Mouse (Mus musculus): ENCODE measurements around the gene Aqp8.
A peak's percentile ranks its signal among the peaks of the same experiment; 100 is the strongest.

Gene Aqp8

DNA sequence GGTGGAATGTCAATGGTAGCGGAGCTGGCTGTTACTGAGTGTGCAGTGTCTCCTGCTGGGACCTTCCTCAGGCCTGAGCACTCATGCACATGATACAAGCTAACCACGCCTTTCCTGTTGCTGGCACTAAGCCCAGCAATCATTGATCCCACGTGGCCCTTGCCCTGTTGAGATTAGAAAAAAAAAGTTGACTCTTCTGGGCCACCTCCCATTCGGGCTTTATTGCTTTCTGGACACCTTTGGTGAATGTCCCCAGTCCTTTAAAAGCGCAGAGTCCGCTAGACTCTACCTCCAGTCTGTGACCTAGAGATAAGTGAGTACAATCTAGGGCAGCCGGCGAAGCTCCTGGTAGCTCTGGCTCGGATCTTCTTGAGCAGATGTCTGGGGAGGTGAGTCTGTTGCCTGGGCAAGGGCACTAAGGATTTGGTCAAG, at the start of gene Aqp8:
Gene Aqp8 (plus strand): TSS at position 222 of the 432 bp plus-strand sequence.
- peak; percentile 94 for DNase-seq (ENCODE audit: low spot score)

DNA sequence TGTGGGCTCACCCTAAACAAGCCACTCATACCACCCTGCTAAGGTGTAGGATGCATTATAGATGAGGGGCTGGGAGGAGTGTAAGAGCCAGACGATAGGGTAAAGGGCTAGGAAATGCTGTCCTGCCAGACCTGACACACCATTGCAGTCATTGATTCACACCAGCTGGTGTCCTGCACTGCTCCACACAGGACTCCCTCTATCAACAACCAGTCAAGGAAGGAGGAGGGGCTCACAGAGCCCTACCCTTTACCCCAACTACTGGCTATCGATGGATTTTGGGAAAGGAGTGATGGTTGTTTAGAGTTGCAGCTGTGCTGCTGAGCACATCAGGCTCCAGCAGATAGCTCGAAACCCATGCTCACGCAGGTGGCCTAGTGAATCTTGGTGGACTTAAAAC, 45.3 kb upstream of the Aqp8 start:
- no peak for DNase-seq (ENCODE audit: low spot score)

DNA sequence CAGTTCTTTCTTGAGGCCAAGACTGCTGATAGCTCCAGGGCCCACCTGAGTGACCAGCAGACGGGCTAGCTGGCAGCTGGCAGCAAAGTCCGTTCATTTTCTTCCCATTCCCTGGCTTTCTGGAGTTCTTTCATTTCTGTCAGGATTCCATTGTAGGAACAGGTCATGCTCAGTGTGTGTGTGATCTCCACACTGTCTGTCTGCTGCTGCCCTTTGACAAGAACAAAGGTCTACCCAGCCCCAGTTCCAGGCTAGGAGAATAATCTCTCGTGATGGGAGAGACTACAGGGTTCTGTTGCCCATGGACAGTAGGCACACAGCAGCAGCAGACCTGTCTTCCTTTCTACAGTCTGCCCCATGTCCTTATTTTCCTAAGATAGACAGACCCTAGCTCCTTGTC, 44.4 kb upstream of the Aqp8 start:
- no peak for DNase-seq (ENCODE audit: low spot score)

DNA sequence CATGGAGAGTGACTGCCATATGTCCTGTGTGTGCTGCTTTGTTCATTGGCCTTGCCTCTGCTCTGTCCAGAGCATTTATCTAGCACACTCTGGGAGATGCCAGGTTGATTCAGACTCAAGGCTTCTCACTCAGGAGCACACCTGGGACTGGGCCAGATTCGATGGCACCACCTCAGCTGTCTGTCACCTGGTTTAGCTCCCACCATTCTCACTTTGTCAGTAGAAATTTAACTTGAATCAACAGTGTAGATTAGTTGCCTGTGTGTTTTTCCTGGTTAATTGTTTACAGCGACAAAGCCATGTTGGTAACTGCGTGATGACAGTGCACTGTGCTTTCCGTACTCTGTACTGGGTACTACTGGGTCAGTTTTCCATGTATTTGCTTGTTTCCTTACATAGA, 42.1 kb upstream of the Aqp8 start:
- DNase-seq (ENCODE audit: low spot score) = no peak

DNA sequence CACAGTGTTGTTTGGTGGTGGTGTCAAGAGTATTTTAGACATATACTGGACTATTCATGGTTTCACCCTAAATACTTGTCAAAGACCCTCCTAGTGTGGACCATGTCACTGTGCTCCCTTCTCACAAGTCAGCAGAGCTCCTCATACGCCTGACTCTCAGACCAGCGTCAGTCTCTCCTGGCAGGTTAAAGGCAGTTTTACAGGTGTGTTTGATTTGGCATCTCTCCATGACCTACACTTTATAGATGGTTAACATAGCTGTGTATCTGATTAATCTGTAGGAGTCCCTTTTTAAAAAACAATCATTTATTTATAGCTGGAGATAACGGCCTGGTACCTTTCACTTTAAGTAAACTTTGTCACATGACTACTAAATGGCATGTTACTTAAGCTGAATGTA, 40.1 kb upstream of the Aqp8 start:
- DNase-seq (ENCODE audit: low spot score) = no peak

DNA sequence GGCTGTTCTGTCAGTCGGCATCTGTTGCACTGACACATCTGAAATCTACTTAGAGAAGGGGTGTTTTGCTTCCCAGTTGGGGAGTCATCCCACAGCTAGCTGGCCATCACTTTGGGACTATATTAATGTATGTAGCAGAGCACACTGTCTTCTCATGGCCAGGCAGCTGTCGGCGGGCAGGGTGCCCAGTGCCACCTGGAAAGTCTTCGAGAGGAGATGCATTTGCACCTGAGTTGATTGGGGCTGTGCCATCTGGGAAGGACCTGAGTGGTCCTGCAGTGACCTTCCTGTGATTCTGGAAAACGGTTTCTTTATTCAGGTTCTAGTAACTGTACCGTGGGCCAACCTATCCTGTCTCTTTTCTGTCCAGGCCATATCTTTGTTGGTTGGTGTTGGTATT, 37.8 kb upstream of the Aqp8 start:
- DNase-seq (ENCODE audit: low spot score) = no peak

DNA sequence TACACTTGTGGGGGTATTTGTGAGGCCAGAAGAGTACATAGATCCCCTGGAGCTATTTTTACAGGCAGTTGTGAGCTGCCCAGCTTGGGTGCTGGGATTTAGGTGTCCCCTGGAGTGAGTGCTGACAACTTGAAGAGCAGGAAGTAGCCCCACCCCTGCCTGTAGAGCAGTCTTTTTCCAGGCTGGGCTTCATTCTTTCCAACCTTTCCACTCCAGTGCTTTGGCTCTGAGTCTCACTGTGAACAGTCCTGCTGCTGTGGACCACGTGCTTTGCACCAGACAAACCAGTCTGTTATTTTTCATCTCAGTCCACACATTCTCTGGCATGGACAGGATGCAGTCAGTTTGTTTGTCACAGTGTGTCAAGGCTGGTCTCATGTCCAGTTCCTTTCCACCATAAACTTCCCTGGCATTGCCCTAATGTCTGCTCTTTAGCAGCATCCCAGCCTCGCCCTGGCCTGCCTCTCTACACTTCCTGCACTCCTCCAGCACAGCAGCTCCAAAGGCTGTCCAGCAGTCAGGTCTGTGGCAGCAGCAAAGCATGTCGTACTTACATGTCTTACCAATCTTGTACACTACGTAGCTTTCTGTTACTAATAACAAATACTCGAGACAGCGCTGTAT, 36.8 kb upstream of the Aqp8 start:
- DNase-seq (ENCODE audit: low spot score) = no peak

DNA sequence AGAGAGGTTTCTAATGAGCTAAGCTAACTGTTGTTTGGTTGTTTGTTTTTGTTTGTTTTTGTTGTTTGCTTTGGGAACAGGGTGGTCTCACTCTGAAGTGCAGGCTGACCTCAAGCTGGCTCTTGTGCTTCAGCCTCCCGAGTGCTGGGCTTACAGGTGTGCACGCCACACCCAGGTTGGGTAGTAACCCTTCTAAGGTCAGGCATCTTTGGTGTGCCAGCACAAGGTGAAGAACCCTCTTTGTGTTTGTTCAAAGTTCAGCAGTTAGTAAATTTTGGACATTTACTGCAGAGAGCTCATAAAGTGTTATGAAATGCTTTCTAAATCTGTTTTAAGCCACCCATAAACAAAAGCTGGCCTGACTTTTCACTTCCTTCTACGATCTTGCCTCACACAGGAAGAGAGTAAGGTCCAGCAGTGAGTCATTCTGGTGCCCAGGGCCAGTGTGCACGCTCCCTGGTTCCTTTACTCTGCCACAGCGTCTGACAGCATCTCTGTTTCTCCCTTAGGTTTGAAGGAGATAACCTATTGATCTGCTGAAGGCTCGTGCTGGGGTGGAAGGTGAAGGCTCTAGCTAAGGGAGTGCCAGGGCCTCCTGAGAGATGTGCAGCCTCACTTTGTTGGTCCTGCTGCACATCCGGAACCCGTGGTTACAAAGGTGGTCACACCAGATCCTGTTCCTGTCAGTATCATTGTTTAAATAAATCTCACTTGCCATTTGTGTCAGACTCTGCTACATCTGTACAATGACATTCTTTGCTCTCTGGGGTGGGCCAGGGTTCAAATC, 32.3 kb upstream of the Aqp8 start:
- DNase-seq (ENCODE audit: low spot score) = no peak

DNA sequence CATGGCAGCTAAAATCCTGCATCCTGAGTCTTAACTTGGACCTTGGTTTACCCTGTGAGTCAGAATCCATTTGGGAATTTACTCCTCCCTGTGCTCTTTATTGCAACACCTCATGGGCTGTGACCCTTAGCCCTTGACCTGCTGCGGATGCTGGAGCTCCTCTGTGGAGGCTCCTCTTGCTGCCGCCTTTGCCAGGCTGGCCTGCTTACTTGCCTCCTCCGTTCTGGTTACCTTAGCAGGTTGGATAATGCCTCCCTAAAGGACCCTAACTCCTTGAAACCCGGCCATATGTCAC, 31.7 kb upstream of the Aqp8 start:
- DNase-seq (ENCODE audit: low spot score) = no peak

DNA sequence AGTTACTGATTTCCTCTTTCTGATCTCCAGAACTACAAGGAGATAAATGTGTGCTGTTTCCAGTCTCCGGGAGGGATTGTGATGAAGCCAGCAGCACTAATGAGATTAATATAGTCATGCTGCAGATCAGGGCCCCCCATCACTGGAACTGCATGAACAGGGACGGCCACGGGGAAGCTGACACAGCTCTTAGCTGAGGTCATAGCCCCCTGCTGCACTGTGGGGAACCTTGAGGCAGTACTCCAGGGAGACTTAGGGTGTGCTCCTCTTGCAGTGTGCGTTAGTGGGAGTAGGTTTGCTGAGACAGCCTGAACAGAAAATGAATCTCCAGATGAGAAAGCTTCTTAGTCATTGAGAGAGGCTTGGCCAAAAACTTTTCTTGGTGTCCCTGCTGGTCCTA, 30.9 kb upstream of the Aqp8 start:
- DNase-seq (ENCODE audit: low spot score) = no peak

DNA sequence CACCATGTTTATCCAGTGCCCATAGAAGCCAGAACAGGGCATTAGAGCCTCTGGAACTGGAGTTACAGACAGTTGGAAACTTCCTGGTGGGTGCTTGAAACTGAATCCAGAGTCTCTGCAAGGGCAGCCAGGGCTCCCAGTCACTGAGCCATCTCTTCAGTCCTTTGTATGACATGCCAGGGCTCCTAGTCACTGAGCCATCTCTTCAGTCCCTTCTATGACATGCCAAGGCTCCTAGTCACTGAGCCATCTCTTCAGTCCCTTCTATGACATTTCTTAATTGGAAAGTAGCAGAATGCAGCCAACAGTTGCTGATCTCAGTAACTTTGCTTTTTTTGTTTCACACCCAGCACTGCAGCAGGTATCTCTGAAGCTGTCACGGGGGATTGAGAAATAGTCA, 20.0 kb upstream of the Aqp8 start:
- no peak for DNase-seq (ENCODE audit: low spot score)

DNA sequence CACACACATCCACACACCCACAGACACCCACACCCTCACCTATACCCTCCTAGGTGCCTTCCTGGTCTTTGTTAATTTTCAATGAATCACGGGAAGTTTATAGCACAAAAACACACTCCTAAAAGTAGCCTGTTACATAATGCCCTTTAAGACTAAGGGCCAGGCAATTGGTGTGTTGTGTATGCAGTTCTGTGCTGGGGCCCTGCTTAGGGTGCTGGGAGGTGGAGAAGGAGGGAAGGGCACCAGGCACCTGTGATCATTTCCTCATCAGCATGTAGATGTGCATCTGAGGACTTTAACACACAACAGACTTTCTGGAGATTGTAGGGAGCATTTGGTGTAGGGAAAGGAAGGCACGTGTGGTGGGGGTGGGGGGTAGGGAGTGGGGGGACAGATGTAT, 13.3 kb upstream of the Aqp8 start:
- no peak for DNase-seq (ENCODE audit: low spot score)

DNA sequence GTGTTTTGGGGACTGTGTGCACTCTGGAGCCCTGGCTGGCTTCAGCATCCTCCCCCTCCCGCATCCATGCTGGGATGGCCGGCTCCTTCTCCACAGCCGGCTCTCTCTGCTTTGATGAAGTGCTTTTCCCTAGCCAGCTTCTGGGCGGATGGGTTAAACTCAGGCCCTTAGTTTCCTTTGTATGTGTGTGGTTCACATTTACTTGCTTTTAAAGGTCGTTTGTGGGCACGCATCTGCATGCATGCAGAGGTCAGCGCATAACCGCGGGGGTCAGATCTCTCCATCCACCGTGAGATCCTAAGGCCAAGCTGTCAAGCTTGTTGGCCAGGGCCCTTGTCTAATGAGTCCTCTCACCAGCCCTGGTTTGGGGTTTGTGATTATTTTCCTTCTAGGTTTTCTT, 12.4 kb upstream of the Aqp8 start:
- DNase-seq (ENCODE audit: low spot score) = no peak

DNA sequence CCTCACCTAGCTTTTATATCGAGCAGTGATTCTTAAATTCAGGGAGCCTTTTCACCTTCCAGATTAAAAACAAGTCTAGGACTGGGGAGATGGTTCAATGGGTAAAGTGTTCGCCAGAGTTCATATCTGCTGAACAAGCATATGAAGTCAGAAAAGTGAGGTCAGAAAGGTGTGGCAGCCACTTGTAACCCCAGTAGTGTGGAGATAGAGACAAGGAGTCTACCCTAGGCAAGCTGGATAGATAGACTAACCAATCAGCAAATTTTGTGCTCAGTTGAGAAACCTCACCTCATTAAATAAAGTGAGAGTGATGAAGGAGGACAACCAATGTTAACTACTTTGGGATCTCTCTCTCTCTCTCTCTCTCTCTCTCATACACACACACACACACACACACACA, 11.6 kb upstream of the Aqp8 start:
- no peak for DNase-seq (ENCODE audit: low spot score)

DNA sequence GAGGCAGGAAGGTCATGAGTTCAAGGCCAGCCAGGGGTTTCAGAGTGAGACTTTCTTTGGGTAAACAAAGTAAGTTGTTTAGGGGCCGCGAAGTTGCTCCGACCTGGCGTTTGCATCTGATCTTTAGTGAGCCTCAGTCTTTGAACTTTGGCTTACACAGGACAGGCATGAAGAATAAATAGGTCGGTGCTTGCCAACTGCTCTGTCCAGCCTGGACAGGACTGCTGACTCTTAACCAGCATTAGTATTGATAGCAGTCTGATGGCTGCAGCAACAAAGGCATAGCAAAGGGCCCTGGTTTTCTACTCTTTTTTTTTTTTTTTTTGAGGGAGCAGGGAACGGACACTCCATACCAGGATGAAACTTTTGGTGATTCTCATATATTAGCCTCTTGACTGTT, 9.5 kb upstream of the Aqp8 start:
- DNase-seq (ENCODE audit: low spot score) = no peak

DNA sequence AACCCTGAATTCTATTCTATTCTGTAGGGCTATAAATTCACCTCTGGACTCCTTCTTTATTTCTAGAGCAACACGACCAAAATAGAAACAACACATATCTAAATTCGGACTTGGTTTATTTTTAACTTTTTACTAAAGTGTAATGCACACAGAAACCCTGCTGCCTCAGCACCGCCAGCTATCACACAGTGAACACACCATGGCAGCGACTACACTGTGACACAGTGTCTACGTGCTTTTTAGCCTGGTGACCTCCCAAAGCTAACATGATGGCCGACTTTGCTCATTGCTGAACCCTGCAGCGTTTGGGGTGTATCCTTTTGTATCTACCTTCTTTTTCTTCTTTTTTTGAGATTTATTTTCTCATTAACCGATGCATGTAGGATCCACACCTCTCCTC, 9.0 kb upstream of the Aqp8 start:
- DNase-seq (ENCODE audit: low spot score) = no peak

DNA sequence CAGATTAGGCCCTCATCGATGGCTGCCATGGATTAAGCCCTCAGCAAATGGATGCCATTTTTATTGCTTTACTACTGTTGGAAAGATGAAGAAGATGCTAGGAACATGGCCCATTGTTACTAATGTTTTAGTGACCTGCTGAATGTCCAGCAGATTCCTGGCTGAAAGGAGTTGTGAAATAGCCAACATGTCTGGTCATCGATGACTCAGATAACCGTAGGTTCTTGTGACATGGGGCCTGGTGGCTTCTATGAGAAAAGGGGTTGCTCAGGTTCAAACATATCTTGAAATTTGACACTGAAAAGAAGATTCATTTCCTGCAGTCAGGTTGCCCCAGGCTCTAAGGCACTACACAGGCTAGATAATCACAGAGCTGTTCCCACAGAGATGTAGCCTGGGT, 7.0 kb upstream of the Aqp8 start:
- DNase-seq (ENCODE audit: low spot score) = no peak

DNA sequence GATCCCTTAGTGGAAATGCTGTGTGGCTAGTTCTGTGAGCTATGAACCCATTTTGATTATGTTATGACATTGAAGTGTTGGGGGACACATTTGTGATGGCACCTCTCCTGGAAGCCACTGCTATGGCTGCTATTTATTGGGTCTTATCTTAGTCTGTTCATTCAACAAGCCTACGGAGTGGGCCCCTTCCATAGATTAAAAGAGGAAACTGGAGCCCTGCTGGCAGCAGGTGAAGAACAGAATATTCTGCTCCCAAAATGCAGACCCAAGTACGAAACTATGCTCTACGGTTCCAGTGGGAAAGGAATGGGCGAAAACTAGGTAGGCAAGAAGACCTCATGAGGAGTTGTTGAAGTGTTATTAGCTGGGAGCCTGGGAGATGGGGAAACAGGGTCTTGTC, 3.8 kb upstream of the Aqp8 start:
- DNase-seq (ENCODE audit: low spot score) = no peak

DNA sequence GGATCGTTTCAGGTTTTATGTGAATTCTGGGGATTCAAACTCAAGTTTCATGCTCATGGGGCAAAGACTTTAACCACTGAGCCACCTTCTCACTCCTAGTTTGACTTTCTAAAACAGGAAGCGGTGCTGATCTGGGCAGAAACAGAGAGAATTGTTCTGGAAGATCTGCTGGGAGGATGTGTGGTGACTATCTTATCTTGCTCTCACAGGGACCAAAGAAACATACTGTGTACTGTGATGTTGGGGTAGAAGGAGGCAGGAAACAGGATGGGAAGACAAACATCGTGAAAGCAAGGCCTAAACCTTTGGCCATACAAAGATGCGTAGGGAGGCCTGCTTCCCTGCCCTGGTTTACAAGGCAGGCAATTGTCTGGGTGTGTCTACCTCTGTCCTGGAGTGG, 2.8 kb upstream of the Aqp8 start:
- peak; percentile 72 for DNase-seq (ENCODE audit: low spot score)

DNA sequence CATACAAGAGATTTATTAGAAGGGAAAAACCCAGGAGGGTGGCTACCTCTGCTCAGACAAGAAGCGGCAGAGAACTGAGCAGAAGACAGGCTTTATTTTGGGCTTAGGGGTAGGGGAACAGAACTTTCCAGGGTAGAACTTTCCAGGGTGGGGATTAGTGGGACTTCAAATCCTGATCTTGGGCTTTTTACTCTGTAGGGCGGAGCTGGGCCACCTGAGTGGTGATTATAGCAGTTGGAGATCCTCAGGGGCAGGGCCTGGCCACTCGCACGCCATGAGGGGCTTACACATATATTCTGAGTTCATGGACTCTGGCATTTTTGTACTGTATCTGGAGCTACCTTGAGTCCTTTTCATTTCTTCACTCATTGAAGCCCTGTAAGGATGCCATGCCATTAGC, 775 bp upstream of the Aqp8 start:
- DNase-seq (ENCODE audit: low spot score) = no peak

DNA sequence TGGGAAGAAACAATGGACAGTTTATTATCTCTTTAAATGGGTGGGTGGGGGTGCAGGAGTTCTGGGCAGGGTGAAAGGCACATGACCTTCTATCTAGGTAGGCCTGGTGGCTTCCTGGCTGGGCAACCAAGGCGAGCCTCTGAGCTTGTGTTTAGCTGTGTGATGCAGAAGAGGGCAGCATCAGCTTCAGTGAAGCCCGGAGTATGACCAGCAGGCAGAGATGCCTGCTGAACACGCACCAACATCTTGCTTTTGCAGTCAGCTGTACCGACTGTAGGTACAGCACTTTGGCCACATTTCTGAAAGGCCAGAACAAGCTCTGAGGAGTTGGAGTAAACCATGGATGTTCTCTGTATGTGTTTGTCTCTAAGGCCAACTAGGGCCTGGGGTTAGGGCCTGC, 1.5 kb downstream of the Aqp8 start:
- DNase-seq (ENCODE audit: low spot score) = no peak

DNA sequence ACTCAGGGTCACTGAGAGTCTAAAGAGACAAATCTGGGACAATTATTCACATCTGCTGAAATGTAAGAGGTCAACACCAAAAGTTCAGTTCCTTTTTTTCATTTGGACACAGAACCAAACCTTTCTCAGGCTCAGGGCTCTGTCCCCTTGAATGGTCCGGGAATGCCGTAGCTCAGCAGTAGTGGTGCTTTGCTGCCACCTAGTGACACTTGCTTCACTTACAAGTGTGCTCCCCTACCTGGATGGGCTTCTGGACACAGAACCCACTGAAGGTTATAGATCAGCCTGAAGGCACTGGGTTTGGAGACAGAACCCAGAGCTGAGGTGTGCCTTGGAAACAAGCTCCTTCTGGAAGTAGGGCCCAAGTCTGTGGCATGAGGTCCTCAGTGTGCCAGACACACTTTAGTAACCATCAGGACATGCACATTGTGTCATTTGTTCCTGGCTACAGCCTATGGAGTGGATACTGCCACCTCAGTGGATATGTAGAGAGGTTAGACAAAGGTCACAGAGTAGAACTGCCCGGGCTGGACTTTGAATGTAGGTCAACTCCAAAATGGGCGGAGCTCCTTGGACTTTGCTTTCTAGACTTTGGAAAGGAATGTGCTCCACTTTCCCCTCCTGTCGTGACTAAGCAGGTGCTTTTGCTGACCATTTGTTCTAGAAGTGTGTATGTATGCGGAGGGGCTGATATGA, 3.7 kb downstream of the Aqp8 start:
- peak; percentile 69 for DNase-seq (ENCODE audit: low spot score)

DNA sequence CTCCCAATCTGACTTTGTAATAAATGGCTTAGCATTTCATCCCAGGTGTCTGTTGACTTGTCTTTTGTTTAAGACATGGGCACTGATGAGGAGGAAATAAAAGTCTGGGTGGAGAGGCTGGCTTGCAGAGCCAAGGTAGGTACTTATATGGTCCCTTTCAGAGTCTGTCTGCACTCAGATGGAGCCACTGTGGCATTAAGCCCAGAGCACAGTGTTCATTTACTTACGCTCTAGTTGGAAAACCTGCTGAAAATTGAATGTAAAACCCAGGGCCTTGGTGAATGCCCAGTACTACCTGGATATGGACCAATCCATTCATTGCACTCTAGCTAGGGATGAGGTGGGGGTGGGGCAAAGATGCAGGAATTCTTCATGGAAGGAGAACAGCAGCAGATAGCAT, 5.9 kb downstream of the Aqp8 start:
- DNase-seq (ENCODE audit: low spot score) = no peak

DNA sequence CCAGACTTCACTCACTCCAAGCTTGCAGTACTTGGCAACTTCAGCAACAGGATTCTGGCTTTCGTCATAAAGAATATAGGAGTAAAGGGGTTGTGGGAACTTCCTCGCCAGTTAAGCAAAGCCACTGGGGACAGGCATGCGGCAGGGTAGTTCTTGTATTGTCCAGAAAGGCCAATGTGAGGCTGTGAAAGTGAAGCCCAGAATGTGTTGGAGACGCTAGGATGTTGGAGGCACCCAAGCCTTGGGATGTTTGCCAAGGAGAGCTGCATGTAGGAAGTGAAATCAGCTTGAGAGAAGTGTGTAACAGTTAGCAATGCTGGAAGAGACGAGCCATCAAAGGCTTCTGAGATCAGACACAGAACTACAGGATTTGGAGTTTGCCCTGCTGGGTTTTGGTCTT, 25.6 kb downstream of the Aqp8 start:
- DNase-seq (ENCODE audit: low spot score) = no peak
